Mouse (Mus musculus): ENCODE data around the gene Dysf. TPM values are rescaled to one million over a fixed set of nuclear protein-coding genes. Genes with fewer than 3 reads are reported as not detected.

The Dysf gene
- polyA plus RNA-seq (2012; rRNA removed; ENCODE audit: low replicate concordance) = 34.3 and 56.9 TPM in 2 replicates

DNA sequence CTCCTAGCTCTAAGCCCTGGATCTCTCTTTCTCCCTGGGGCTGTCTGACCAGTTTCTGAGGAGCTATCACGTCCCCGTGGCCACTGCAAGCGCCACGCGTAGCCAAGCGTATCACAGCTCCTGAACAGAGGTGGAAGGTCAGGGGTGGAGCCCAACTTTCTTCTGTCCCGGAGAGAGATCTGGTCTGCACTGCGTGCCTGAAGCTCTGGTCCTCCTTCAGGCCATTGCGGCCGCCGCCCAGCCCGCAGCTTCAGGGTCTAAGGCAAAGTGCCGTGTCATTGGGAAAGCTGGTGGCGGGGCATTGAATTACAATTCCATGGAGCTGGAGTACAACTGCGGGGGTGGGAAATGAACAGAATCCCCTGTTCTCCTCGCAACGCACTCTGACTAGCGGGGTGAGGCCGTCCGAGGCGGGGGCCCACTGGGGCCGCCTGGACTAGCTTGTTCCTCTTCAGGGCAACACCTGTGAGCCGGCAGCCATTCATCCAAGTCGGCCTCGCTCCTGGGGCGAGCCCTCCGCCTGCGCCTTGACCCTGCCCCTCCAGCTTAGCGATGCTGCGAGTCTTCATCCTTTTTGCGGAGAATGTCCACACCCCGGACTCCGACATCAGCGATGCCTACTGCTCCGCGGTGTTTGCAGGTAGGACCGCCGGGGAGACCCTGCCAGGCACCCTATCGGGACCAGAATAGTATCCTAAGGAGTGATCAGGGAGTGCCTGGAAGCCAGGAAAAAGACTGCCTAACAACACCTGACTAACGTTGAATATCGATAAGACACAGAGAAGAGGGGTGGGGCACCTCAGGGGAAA lies at the start of gene Dysf:
Dysf (plus strand) TSS at position 228 of the 809 bp plus-strand sequence.

Other genes starting within 250 kb of the Dysf start
- gene Ankrd53, start 245.9 kb upstream of the Dysf start, polyA plus RNA-seq (2012; rRNA removed; ENCODE audit: low replicate concordance) = not detected in 2 replicates
- gene Tex261, start 232.8 kb upstream of the Dysf start, polyA plus RNA-seq (2012; rRNA removed; ENCODE audit: low replicate concordance) = 129 and 163 TPM in 2 replicates
- 31.9 and 33.2 TPM in 2 replicates for gene Nagk, start 213.6 kb upstream of the Dysf start, polyA plus RNA-seq (2012; rRNA removed; ENCODE audit: low replicate concordance)
- gene Paip2b, start 176.8 kb upstream of the Dysf start, polyA plus RNA-seq (2012; rRNA removed; ENCODE audit: low replicate concordance) = 12.0 and 14.2 TPM in 2 replicates
- 13.2 and 14.7 TPM in 2 replicates for gene Zfp638, start 141.5 kb upstream of the Dysf start, polyA plus RNA-seq (2012; rRNA removed; ENCODE audit: low replicate concordance)

Measured in subcutaneous adipose tissue, adult 2 months (tissue).